Mouse (Mus musculus) lung, postnatal 0 days (tissue): ENCODE data around the gene Syndig1. TPM values are rescaled to one million over a fixed set of nuclear protein-coding genes. Genes with fewer than 3 reads are reported as not detected.
A peak's percentile ranks its signal among the peaks of the same experiment; 100 is the strongest.

Source experiments
- ATAC-seq: fragments of 200-750 bp; cut with Nextera tagmentation; 2 replicates; pipeline ENCODE4 v1.8.0; 2017; ENCODE audit warnings: moderate library complexity
- DNase-seq: peaks from one replicate; pipeline ENCODE4 v3.0.0-alpha.2; 2016; ENCODE audit warnings: low spot score
- H3K27ac ChIP-seq: fragments of 300-500 bp; sonication (generic); 2 replicates; pipeline ENCODE4 v1.5.1; 2014; ENCODE audit warnings: antibody characterized with exemption, mild to moderate bottlenecking, low read length, mixed read lengths
- H3K27me3 ChIP-seq: fragments of 300-500 bp; sonication (generic); replicated peaks from 2 replicates; pipeline ENCODE4 v1.6.1; 2014; ENCODE audit warnings: low read length, mixed read lengths; ENCODE audit not compliant: insufficient read depth
- H3K36me3 ChIP-seq: fragments of 300-500 bp; sonication (generic); 2 replicates; pipeline ENCODE4 v1.6.1; 2014; ENCODE audit warnings: low read length, mixed read lengths; ENCODE audit not compliant: insufficient read depth
- H3K4me1 ChIP-seq: fragments of 300-500 bp; sonication (generic); 2 replicates; pipeline ENCODE4 v1.6.1; 2014; ENCODE audit warnings: antibody characterized with exemption, low read depth, low read length, mixed read lengths; ENCODE audit not compliant: insufficient read depth
- H3K4me2 ChIP-seq: fragments of 300-500 bp; sonication (generic); replicated peaks from 2 replicates; pipeline ENCODE4 v1.6.1; 2014; ENCODE audit warnings: low read depth, mild to moderate bottlenecking, low read length, moderate library complexity, mixed read lengths
- H3K4me3 ChIP-seq: fragments of 300-500 bp; sonication (generic); 2 replicates; pipeline ENCODE4 v1.5.1; 2014; ENCODE audit warnings: low read depth, low read length
- H3K9ac ChIP-seq: fragments of 300-500 bp; sonication (generic); replicated peaks from 2 replicates; pipeline ENCODE4 v1.6.1; 2014; ENCODE audit warnings: low read depth, mild to moderate bottlenecking
- H3K9me3 ChIP-seq: fragments of 300-500 bp; sonication (generic); 2 replicates; pipeline ENCODE4 v1.6.1; 2016; ENCODE audit warnings: low read length, mixed read lengths
- CTCF ChIP-seq: IDR thresholded peaks from 2 replicates; pipeline ENCODE4 v1.5.1; 2016; ENCODE audit warnings: antibody characterized with exemption, mild to moderate bottlenecking
- EP300 ChIP-seq: IDR thresholded peaks from 2 replicates; pipeline ENCODE4 v1.6.1; 2016; ENCODE audit warnings: antibody characterized with exemption, mild to moderate bottlenecking, control low read depth
- WGBS: fragments of 180-500 bp; shearing (Covaris S2); extraction: QIAGEN DNeasy Blood & Tissue Kit; methylation state at CpG from one replicate; pipeline ENCODE4 v1.1.7; 2014; 5-methylcytosine and 5-hydroxymethylcytosine counted together
- polyA plus RNA-seq: library from polyadenylated mRNA; unstranded; fragments of >200 nt; fragmentation: Nextera tagmentation; extraction: Ambion mirVana; gene quantifications from 2 replicates; pipeline ENCODE4 v1.2.1, GENCODE M21; 2015

Syndig1 gene
- polyA plus RNA-seq, 1 experiment from 2014 or later, result 0.68 TPM

DNA sequence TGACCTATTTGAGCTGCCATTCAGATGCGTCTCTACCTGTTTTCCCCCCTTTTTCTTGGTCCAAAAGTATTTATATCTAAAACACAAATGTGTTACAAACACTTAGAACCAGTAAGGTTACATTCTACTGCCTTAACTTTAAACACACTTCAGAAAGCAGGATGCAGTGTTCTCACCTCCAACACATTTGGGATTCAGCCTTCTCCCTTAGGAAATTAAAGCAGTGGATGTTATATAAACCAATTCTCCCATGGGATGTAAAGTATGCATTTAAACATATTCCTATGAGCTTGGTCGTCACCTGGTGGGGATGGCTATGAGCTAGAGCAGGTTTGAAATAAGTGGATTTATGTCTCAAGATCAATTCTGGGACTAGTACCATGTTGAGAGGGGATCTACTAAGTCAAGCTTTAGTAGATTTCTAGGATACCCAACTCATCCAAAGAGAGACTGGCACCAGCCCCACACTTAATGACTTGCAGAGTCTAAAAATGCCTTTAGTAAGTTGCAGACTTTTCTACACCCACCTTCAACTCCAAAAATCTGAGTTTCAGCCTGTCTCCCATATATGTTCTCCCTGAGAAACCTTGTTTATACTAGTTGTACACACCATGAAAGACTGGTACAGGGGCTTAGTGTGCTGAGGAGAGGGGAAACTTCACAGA is 7.6 kb downstream of the Syndig1 start:
- no peaks in the 10 kb centered on the region for H3K4me1 ChIP-seq
- no peak overlapping the region for H3K4me2 ChIP-seq
- WGBS, result 70% methylated on average over 2 of the region's 2 CpGs
- H3K27me3 ChIP-seq, result peaks cover 11% of the 10 kb centered on the region
- no peak overlapping the region for H3K9ac ChIP-seq
- ATAC-seq (no peak), DNase-seq (no peak)
- no peaks in the 10 kb centered on the region for H3K36me3 ChIP-seq
- no peak overlapping the region for H3K4me3 ChIP-seq
- TF ChIP-seq CTCF, result no peak
- no peak for TF ChIP-seq EP300
- H3K9me3 ChIP-seq, result no peaks in the 10 kb centered on the region
- no peak overlapping the region for H3K27ac ChIP-seq

DNA sequence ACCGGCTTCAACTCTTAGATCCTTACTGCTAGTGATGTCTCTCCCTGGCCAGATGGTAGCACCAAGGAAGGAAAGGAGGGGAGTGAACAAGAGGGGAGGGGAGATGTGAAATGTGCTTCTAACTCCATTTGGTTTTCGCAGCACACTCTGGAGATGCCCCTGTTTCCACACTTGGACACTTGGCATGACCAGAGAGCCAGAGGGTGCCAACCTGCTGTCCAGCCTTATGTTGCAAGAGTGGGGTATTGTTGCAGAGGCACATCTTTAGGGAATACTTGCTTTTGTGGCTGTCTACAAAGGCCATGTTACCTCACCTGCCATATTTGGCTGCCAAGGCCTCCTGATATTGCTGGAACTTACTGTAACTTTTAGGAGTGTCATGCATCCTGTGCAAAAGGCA is 10.7 kb downstream of the Syndig1 start:
- H3K4me3 ChIP-seq, result no peak overlapping the region
- H3K27me3 ChIP-seq, result no peaks in the 10 kb centered on the region
- DNase-seq (no peak), ATAC-seq (no peak)
- no peak overlapping the region for H3K4me2 ChIP-seq
- TF ChIP-seq EP300 (no peak), CTCF (no peak)
- H3K4me1 ChIP-seq, result no peaks in the 10 kb centered on the region
- 67% methylated on average over 2 of the region's 2 CpGs for WGBS
- no peaks in the 10 kb centered on the region for H3K36me3 ChIP-seq
- no peaks in the 10 kb centered on the region for H3K9me3 ChIP-seq
- no peak overlapping the region for H3K9ac ChIP-seq
- H3K27ac ChIP-seq, result no peak overlapping the region

DNA sequence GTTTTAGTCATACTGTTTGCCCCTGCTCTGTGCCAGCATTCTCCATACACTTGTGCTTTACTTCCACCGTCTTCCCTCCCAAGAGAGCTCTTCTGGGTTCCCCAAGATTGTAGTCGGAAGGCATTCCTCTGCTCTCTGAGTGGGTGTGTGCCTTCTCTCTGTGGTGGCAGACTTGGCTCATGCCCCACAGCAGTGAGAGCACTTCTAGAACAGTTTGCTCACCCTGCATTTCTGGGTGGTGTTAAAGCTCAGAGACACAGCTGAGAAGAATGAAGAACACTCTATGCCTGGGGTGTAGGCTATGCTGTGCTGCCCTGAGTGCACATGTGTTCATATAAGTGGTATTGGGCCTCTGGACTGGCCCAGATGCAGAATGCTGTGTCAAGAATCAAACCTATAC is 15.6 kb downstream of the Syndig1 start:
- ATAC-seq, result peak; percentile 99
- Histone ChIP-seq H3K9ac (no peak overlapping the region), H3K27ac (0 out of 2 replicates have a peak overlapping the region, but pooled peaks have one; percentile 16), H3K4me3 (no peak overlapping the region), H3K4me1 (no peaks in the 10 kb centered on the region), H3K9me3 (no peaks in the 10 kb centered on the region), H3K4me2 (no peak overlapping the region), H3K36me3 (no peaks in the 10 kb centered on the region), H3K27me3 (no peaks in the 10 kb centered on the region)
- TF ChIP-seq EP300 (peak; percentile 91), CTCF (no peak)
- peak; percentile 92 for DNase-seq
- WGBS, result 39% methylated on average over 2 of the region's 2 CpGs

DNA sequence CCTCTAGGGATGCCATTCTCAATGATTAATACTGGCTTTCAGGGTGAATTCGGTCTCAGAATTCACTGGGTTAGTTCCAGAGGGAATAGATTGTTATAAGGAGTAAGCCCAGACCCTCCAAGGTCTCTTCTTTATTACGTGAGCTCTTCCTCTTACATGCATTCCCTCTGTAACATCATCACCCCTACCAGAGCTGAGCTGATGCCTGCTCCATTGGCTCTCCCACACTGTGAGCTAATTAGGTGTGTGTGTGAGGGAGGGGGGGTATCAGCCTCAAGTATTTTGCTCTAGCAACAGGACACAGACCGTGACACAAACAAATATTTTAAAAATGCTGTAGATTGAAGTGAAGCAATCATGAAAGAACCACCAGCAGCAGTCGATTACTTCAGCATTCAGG is 19.8 kb downstream of the Syndig1 start:
- no peaks in the 10 kb centered on the region for H3K4me1 ChIP-seq
- no peak for TF ChIP-seq CTCF
- TF ChIP-seq EP300, result no peak
- no peaks in the 10 kb centered on the region for H3K9me3 ChIP-seq
- DNase-seq, result no peak
- no peak overlapping the region for H3K4me3 ChIP-seq
- H3K36me3 ChIP-seq, result no peaks in the 10 kb centered on the region
- no peak overlapping the region for H3K4me2 ChIP-seq
- 49% methylated on average over 4 of the region's 4 CpGs for WGBS
- no peak overlapping the region for H3K27ac ChIP-seq
- no peak for ATAC-seq
- no peak overlapping the region for H3K9ac ChIP-seq
- H3K27me3 ChIP-seq, result no peaks in the 10 kb centered on the region

DNA sequence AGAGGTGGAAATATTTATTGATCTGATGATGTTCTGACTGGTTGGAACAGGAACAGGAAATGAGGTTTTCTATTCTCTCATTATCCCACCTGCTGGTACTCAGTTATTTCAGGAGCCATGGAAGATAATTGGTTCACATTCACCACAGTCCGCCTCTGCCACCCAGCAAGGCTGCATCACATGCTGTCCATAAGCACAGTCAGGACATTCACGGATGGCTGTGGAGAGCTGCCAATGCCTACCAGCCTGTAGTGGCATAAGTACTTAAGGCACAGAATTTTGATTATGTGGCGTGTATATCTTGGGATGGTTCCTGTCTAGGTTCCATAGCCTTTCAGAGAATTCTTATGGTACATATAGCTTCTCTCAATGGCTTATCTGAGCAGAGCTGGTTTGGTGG is 32.0 kb downstream of the Syndig1 start:
- no peak overlapping the region for H3K9ac ChIP-seq
- DNase-seq, result no peak
- H3K36me3 ChIP-seq, result no peaks in the 10 kb centered on the region
- TF ChIP-seq EP300, result no peak
- no peaks in the 10 kb centered on the region for H3K4me1 ChIP-seq
- H3K4me3 ChIP-seq, result no peak overlapping the region
- H3K4me2 ChIP-seq, result no peak overlapping the region
- H3K27ac ChIP-seq, result no peak overlapping the region
- H3K9me3 ChIP-seq, result no peaks in the 10 kb centered on the region
- 76% methylated on average over 3 of the region's 3 CpGs for WGBS
- no peaks in the 10 kb centered on the region for H3K27me3 ChIP-seq
- no peak for ATAC-seq

DNA sequence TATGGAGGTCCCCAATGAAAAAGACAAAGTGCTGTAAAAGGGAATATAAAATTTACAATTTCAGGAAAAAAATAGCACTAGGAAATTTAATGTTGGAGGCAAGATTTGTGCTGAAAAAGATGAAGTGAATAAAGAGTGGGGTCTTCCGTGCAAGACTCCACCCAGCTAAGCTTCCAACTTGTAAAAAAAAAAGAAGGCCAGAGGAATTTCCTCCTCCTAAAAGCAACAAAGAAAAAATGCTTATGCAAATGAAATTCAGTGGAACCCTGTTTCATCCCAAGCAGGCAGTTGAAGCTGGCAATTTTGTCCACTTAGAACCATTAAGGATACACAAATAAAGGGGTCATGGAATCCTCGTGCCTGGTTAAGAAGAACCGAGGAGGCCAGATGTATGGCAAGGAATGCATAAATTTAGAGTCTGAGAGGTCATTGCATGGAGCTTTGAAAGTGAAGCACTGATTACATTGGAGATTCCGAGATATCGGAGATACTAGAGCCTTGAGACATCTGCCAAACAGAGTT is 37.0 kb downstream of the Syndig1 start:
- Histone ChIP-seq H3K9ac (no peak overlapping the region), H3K9me3 (no peaks in the 10 kb centered on the region; the same call in 1 of the 2 replicates), H3K4me1 (no peaks in the 10 kb centered on the region), H3K36me3 (no peaks in the 10 kb centered on the region), H3K27ac (no peak overlapping the region), H3K4me3 (no peak overlapping the region), H3K4me2 (no peak overlapping the region), H3K27me3 (no peaks in the 10 kb centered on the region)
- DNase-seq (no peak), ATAC-seq (no peak)
- TF ChIP-seq EP300, result no peak
- TF ChIP-seq CTCF, result no peak
- WGBS, result 61% methylated on average over 5 of the region's 5 CpGs
